Mouse (Mus musculus): ENCODE measurements around the gene Dync1i1. TPM values are rescaled to one million over a fixed set of nuclear protein-coding genes. Genes with fewer than 3 reads are reported as not detected.

Dync1i1 gene
- polyA plus RNA-seq, 1 experiment, result 19.3 TPM

DNA sequence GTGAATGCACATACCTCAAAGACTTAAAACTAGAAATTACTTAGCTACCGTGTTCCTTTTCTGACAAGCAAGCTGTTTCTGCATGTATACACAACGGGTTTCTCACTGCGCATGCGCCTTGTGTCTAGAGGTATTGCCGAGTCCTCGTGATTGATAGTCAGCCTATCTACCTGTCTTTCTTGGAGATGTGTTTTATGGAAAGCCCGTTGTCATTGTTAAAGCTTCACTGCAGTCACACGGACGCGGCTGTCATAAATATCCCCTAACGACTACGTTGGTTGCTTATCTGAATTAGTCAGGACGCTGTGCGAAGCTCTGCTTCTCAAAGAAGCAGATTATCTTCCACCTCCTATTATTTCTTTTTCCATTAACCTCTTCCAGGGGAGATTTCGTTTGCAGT is 290.2 kb downstream of the Dync1i1 start:
- peak; percentile 71 for DNase-seq (ENCODE audit: low read depth)
- TF ChIP-seq CTCF (IDR thresholded peaks at IDR 0.05; ENCODE audit: borderline replicate concordance, extremely low read depth, insufficient read depth, insufficient read length), result no peak
- no peak for TF ChIP-seq POLR2A (IDR thresholded peaks at IDR 0.05; ENCODE audit: borderline replicate concordance, extremely low read depth, insufficient read depth, insufficient read length, poor library complexity, severe bottlenecking)

DNA sequence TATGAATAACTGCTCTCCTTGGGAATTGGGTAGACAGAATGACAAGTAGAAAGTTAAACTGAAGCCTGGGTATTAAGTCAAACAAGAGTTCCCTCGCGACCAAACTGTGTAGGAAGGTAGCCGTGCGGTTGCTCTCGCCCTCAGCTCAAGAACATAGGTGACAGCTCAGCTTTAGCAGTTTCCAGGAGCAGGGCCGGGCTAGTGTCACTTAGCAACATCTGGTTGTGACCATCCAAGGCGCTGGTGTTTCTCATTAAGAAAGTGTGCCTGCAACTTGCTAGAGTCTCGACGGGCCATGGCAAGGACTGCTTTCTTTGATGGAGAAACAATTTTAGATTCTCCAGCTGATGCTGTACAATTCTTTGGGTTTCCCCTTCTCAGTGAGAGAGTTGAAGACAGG is 291.5 kb downstream of the Dync1i1 start:
- TF ChIP-seq POLR2A (IDR thresholded peaks at IDR 0.05; ENCODE audit: borderline replicate concordance, extremely low read depth, insufficient read depth, insufficient read length, poor library complexity, severe bottlenecking) (no peak), CTCF (IDR thresholded peaks at IDR 0.05; ENCODE audit: borderline replicate concordance, extremely low read depth, insufficient read depth, insufficient read length) (no peak)
- peak; percentile 25 for DNase-seq (ENCODE audit: low read depth)

DNA sequence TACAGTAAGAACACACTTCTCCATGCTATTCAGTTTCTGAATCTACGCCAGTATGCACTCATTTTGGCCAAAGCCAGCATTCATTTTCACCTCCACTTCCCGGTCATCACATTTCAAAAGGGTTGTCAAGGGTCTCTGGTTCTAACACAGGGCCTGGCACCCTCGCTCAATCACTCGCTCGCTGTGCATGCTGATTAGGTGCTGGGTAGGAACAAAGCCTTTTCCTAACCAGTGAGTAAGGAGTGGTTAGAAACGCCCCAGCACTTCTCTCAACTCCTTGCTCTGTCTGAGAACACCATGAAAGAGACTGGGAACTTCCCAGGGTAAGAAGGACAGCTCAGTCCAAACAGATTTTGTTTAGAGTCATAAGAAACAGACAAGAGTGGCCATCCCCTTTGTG is 298.5 kb downstream of the Dync1i1 start:
- peak; percentile 64 for DNase-seq (ENCODE audit: low read depth)
- TF ChIP-seq POLR2A (IDR thresholded peaks at IDR 0.05; ENCODE audit: borderline replicate concordance, extremely low read depth, insufficient read depth, insufficient read length, poor library complexity, severe bottlenecking) (no peak), CTCF (IDR thresholded peaks at IDR 0.05; ENCODE audit: borderline replicate concordance, extremely low read depth, insufficient read depth, insufficient read length) (no peak)

DNA sequence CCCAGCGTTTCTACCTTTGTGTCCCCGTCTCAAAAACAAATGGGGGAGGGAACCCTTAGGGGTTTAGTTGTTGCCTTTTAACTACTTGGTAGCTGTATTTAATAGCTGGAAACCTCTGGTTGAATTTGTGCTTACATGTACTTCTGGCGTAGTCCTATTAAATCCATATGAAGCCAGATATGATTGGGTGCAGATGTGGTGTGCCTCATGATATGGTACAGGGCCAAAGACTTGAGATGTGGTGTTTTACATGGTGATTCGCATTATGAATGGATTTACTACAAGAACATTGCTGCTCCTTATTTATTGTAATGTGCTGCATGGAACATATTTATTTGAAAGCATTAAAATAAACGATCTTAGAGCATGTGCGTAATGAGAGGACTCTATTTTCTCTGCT is 302.2 kb downstream of the Dync1i1 start:
- TF ChIP-seq CTCF (IDR thresholded peaks at IDR 0.05; ENCODE audit: borderline replicate concordance, extremely low read depth, insufficient read depth, insufficient read length) (no peak), POLR2A (IDR thresholded peaks at IDR 0.05; ENCODE audit: borderline replicate concordance, extremely low read depth, insufficient read depth, insufficient read length, poor library complexity, severe bottlenecking) (no peak)

DNA sequence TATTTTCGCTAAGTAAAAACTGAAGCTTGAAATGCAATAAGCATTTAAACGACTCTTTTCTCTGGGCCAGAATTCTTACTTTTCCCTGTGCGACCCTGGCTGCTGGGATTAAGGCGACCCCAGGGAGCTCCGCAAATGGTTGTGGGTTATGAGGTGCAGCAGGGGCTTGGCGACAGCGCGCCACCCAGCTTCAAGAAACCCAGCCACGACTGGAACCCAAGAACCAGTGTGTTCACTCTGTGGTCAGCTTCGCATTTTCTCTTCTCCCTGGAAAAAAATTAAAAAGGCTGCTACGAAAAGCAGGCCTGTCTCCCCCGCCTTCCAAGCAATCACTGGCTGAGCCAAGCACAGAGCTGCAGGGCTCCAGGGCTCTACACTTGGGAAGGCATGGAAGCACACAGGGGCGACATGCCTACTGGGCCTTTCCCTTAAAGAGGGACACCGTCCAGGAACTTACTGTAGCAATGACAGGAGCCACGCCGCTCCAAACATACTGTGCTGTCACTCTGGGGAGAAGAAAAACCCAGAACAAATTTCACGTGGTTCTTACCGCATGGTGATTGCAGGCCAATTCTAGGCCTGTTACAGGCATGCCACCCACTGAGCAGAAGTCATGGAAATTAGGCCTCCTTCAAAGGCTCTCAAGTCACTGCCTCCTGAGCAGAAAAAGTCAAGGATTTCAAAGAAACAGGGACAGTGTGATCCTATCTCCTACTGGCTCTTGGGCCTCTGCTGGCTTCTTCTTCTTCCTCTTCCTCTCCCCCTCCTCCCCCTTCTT is 313.5 kb downstream of the Dync1i1 start:
- no peak for TF ChIP-seq POLR2A (IDR thresholded peaks at IDR 0.05; ENCODE audit: borderline replicate concordance, extremely low read depth, insufficient read depth, insufficient read length, poor library complexity, severe bottlenecking)
- TF ChIP-seq CTCF (IDR thresholded peaks at IDR 0.05; ENCODE audit: borderline replicate concordance, extremely low read depth, insufficient read depth, insufficient read length), result no peak
- peak; percentile 18 for DNase-seq (ENCODE audit: low read depth)

More for the DNA sequence above, 302.2 kb downstream of the Dync1i1 start:
- DNase-seq (ENCODE audit: low read depth), result no peak

DNA sequence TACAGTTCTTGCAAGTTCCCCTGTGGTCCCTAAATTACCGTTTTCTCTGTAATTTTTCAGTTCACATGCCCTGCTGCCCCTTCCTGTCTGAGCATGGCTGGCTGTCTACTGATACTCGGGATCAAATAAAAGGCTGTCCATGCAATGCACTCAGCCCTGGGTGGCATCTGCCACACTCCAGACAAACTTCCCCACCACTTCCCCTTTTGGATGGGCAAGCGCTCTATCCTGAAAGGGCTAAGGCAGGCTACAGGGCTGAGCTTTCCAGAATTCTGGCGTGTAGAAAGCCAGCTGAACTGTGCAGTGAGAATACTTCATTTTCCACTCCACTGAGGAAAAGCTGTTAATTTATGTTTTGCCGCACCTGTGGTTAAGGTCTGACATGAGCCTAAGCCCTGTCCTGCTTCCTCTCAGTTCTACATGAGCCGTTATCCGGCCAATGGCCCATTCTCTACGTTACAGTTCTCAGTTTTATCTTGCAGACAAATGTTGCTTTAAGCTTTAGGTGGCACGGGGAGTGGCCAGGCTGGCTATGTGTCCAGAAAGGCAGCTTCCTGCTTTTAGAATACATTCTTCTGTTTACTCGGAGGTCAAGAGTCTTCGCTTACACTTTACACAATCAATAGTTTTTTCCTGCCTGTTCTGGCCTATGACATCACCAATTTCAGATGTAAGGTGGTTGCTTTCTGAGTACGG is 321.4 kb downstream of the Dync1i1 start:
- no peak for DNase-seq (ENCODE audit: low read depth)
- TF ChIP-seq CTCF (IDR thresholded peaks at IDR 0.05; ENCODE audit: borderline replicate concordance, extremely low read depth, insufficient read depth, insufficient read length) (no peak), POLR2A (IDR thresholded peaks at IDR 0.05; ENCODE audit: borderline replicate concordance, extremely low read depth, insufficient read depth, insufficient read length, poor library complexity, severe bottlenecking) (no peak)

DNA sequence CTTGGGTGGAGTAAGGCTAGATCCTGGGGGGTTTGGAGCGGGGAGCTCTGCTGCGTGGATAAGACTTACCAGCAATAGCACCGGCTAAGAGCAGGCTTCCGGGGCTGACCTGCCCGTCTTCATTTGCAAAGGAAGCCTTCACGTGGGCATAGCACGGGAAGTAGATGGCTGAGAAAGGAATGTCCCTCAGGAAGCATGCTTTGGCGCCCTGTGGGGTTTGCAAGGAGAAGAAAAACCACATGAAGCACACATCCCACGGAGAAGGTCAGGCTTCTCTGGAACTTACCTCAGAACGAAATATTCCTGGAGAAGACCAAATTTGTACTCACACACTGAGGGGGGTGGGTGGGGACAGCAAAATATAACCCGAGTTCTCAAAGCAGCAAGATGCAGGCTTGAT is 327.3 kb downstream of the Dync1i1 start:
- TF ChIP-seq CTCF (IDR thresholded peaks at IDR 0.05; ENCODE audit: borderline replicate concordance, extremely low read depth, insufficient read depth, insufficient read length), result no peak
- no peak for TF ChIP-seq POLR2A (IDR thresholded peaks at IDR 0.05; ENCODE audit: borderline replicate concordance, extremely low read depth, insufficient read depth, insufficient read length, poor library complexity, severe bottlenecking)
- no peak for DNase-seq (ENCODE audit: low read depth)

DNA sequence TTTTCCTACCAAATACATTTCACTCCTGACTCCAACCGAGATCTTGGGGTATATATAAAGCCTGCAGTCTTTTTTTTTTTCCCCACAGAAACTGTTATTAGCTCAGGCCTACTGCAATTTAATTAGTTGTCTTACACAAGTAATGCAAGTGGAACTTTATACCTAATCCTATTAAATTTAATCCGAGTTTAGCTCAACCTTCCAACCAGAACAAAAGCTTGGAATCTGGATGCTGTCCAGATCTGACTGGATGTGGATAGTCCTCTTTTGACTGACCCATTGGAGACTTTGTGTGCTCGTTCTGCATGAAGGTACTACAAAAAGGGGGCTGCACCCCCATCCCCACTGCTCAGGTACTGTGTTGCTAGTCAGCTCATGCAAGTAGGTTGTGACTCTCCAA is 328.5 kb downstream of the Dync1i1 start:
- DNase-seq (ENCODE audit: low read depth), result peak; percentile 61
- no peak for TF ChIP-seq POLR2A (IDR thresholded peaks at IDR 0.05; ENCODE audit: borderline replicate concordance, extremely low read depth, insufficient read depth, insufficient read length, poor library complexity, severe bottlenecking)
- no peak for TF ChIP-seq CTCF (IDR thresholded peaks at IDR 0.05; ENCODE audit: borderline replicate concordance, extremely low read depth, insufficient read depth, insufficient read length)

DNA sequence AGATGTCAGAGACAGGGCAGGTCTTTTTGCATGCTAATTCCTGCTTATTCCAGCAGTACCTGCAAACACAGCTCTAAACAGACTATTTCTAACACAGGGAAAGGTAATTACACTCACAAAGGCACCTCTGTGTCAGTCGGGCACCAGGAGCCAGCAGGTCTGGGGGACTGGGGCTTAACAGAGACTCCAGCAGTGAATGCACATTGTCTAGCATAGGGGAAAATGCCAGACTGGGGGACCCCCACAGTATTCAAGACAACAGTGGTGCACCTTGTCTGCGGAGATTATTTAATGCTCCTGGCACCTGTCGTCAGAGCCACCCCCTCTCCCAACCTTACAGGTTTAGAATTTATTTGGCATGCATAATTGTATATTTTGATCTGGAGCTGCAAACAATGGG is 333.1 kb downstream of the Dync1i1 start:
- no peak for TF ChIP-seq POLR2A (IDR thresholded peaks at IDR 0.05; ENCODE audit: borderline replicate concordance, extremely low read depth, insufficient read depth, insufficient read length, poor library complexity, severe bottlenecking)
- no peak for TF ChIP-seq CTCF (IDR thresholded peaks at IDR 0.05; ENCODE audit: borderline replicate concordance, extremely low read depth, insufficient read depth, insufficient read length)
- DNase-seq (ENCODE audit: low read depth), result peak; percentile 47

DNA sequence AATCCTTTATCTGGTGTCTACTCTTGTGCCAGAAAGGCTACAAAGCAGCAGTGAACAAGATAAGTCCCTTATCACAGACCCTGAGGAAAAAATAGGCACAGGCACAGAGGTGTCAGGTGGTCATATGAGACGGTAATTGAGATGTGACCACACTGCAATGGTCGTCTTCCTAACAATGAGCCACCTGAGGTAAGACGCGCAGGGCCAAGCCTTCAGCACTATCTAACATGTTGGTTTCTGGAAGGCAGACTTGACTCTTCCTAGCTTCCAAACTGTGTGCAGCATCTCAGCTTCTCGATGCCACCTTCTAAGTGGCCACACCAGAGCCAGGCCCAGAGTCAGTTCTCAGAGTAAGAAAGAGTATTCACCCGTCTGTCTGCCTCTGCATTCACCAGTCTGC is 341.8 kb downstream of the Dync1i1 start:
- no peak for DNase-seq (ENCODE audit: low read depth)
- TF ChIP-seq CTCF (IDR thresholded peaks at IDR 0.05; ENCODE audit: borderline replicate concordance, extremely low read depth, insufficient read depth, insufficient read length), result no peak

DNA sequence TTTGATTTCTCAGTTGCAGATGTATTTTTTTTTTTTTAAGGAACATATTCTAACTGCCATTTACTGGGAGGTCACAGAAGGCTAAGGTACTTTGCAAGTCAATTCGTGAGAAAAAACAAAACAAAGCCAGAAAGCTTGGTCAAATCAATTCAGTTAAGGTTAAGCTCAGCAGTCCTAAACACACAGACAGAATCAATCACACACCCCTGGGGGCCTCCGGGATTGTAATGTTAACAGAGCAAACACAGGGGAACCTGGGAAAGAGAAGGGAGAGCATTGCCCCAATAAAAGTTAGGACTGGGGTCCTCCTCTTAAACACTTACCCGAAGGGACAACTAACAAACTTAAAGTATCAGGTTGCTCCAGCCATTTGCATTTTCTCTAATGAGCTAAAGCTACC is 344.6 kb downstream of the Dync1i1 start:
- no peak for DNase-seq (ENCODE audit: low read depth)
- TF ChIP-seq POLR2A (IDR thresholded peaks at IDR 0.05; ENCODE audit: borderline replicate concordance, extremely low read depth, insufficient read depth, insufficient read length, poor library complexity, severe bottlenecking) (no peak), CTCF (IDR thresholded peaks at IDR 0.05; ENCODE audit: borderline replicate concordance, extremely low read depth, insufficient read depth, insufficient read length) (no peak)

DNA sequence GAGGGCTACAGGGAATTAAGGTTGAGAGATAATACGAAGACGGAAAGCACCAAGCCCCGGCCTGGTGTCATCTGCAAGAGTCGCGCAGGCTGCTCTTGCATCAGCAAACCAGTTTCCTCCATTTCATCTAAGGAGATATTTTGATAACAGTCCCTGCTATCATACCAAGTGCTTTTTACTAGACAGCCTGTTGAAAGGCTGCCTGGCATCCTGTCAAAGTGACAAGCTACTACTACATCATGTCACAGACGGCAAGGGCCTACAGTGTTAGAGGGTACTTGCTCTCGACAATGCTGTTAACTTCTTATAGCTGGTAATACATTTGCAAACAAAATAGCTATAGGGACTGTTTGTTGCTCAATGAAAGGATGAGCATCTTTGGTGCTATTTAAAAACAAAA is 345.6 kb downstream of the Dync1i1 start:
- TF ChIP-seq POLR2A (IDR thresholded peaks at IDR 0.05; ENCODE audit: borderline replicate concordance, extremely low read depth, insufficient read depth, insufficient read length, poor library complexity, severe bottlenecking) (no peak), CTCF (IDR thresholded peaks at IDR 0.05; ENCODE audit: borderline replicate concordance, extremely low read depth, insufficient read depth, insufficient read length) (no peak)
- DNase-seq (ENCODE audit: low read depth), result peak; percentile 58
